Mouse (Mus musculus) hindbrain, embryonic 11.5 days (tissue): ENCODE data around the gene Cers6. TPM values are rescaled to one million over a fixed set of nuclear protein-coding genes. Genes with fewer than 3 reads are reported as not detected.

Experiments
- ATAC-seq: fragments of 200-750 bp; cut with Nextera tagmentation; 2 replicates; pipeline ENCODE4 v1.8.0; 2017; ENCODE audit warnings: mild to moderate bottlenecking, moderate TSS enrichment, moderate library complexity; ENCODE audit not compliant: low FRiP score
- DNase-seq: peaks from one replicate; pipeline ENCODE4 v3.0.0-alpha.2; 2015; ENCODE audit warnings: low spot score
- H3K27ac ChIP-seq: fragments of 300-500 bp; sonication (generic); 2 replicates; pipeline ENCODE4 v1.5.1; 2014; ENCODE audit warnings: mild to moderate bottlenecking, low read depth, low read length
- H3K27me3 ChIP-seq: fragments of 300-500 bp; sonication (generic); 2 replicates; pipeline ENCODE4 v1.6.1; 2014; ENCODE audit warnings: mild to moderate bottlenecking, low read length, moderate library complexity, mixed read lengths; ENCODE audit not compliant: control insufficient read depth, insufficient read depth
- H3K36me3 ChIP-seq: fragments of 300-500 bp; sonication (generic); 2 replicates; pipeline ENCODE4 v1.6.1; 2014; ENCODE audit warnings: mild to moderate bottlenecking, low read length, moderate library complexity, mixed read lengths; ENCODE audit not compliant: control insufficient read depth, insufficient read depth
- H3K4me1 ChIP-seq: fragments of 300-500 bp; sonication (generic); replicated peaks from 2 replicates; pipeline ENCODE4 v1.6.1; 2014; ENCODE audit warnings: low read length, mixed read lengths; ENCODE audit not compliant: control insufficient read depth, insufficient read depth
- H3K4me2 ChIP-seq: fragments of 300-500 bp; sonication (generic); replicated peaks from 2 replicates; pipeline ENCODE4 v1.6.1; 2014; ENCODE audit warnings: mild to moderate bottlenecking, low read depth, low read length
- H3K4me3 ChIP-seq: fragments of 300-500 bp; sonication (generic); 2 replicates; pipeline ENCODE4 v1.5.1; 2014; ENCODE audit warnings: low read depth, low read length
- H3K9ac ChIP-seq: fragments of 300-500 bp; sonication (generic); 2 replicates; pipeline ENCODE4 v1.6.1; 2014; ENCODE audit warnings: low read depth, low read length
- H3K9me3 ChIP-seq: fragments of 300-500 bp; sonication (generic); 2 replicates; pipeline ENCODE4 v1.6.1; 2016; ENCODE audit warnings: low read length; ENCODE audit not compliant: control insufficient read depth
- WGBS: fragments of 180-500 bp; shearing (Covaris S2); extraction: QIAGEN DNeasy Blood & Tissue Kit; methylation state at CpG from one replicate; pipeline ENCODE4 v1.1.7; 2014; 5-methylcytosine and 5-hydroxymethylcytosine counted together
- polyA plus RNA-seq: library from polyadenylated mRNA; unstranded; fragments of >200 nt; fragmentation: Nextera tagmentation; extraction: Ambion mirVana; gene quantifications from 2 replicates; pipeline ENCODE4 v1.2.1, GENCODE M21; 2014

Cers6 gene
- polyA plus RNA-seq, 1 experiment from 2014 or later: 77.0 TPM

DNA sequence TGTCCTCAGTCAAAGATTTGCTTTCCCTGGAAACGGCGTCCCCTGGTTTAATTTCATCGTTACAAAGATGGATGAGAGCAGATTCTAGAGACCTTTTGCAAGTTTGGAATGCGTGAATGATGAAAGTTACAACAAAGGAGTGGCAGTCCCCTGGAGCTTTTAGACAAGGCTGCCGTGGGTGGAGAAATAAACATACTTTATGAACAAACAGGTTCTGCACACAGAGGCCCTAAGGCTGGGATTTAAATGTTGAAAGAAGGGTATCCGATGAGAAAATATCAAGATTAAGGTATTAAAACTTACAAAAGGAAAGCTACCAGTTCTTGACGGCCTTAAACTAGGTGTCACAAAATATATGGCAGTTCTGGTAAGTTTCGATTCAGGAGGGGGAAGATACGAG lies 117.0 kb downstream of the Cers6 start:
- no peak overlapping the region for H3K4me3 ChIP-seq
- H3K9ac ChIP-seq: no peak overlapping the region
- WGBS: 54% methylated on average over 9 of the region's 9 CpGs

DNA sequence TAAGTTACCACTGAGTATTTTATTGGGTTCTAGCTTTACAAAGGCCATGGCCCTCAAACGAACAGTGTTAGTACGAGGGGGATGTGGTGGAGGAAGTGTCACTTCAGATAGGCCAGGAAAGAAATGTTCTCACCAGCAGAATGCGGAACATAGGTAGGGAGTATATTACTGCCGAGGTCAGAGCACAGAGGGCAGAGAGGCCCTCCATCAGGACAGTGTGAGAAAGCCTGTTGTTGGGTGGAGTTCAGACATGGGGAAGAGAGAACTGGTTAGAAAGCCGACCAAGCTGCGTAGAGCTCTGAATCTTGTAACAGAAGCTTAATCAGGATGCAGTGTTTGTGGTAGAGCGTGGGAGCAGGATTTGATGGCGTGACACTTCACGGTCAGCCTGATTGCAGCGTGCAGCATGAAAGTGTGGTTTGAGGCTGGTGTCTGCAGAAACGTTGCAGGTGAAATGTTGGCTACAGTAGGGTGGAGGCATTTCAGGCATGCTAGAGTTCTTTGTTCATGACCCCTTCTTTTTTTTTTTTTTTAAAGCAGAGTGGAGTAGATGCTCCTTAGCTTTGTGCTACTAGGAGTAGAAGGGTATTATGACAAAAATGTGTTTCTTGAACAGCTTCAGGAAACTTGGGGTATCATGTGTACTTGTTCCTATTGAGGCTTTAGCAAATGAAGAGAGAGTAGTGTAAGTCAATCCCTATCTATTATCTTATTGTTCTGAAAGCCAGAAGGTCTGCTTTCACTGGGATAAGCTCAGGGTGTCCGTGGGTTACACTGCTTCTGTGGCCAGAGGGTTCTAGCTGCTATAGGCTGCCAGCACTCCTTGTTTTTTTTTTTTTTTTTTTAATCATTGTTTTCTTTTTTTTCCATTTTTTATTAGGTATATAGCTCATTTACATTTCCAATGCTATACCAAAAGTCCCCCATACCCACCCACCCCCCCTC lies 117.7 kb downstream of the Cers6 start:
- Histone ChIP-seq H3K4me2 (no peak overlapping the region), H3K36me3 (no peaks in the 10 kb centered on the region), H3K4me3 (no peak overlapping the region), H3K27me3 (no peaks in the 10 kb centered on the region), H3K27ac (no peak overlapping the region), H3K4me1 (no peaks in the 10 kb centered on the region), H3K9ac (no peak overlapping the region), H3K9me3 (no peaks in the 10 kb centered on the region)
- ATAC-seq (no peak), DNase-seq (no peak)
- WGBS: 73% methylated on average over 12 of the region's 12 CpGs

More for the DNA sequence above, 117.0 kb downstream of the Cers6 start:
- Histone ChIP-seq H3K36me3 (no peaks in the 10 kb centered on the region), H3K27me3 (no peaks in the 10 kb centered on the region), H3K9me3 (no peaks in the 10 kb centered on the region), H3K27ac (no peak overlapping the region), H3K4me2 (no peak overlapping the region), H3K4me1 (no peaks in the 10 kb centered on the region)
- ATAC-seq (no peak), DNase-seq (no peak)

- Histone ChIP-seq H3K36me3 (no peaks in the 10 kb centered on the region), H3K27me3 (no peaks in the 10 kb centered on the region), H3K4me2 (no peak overlapping the region), H3K4me1 (no peaks in the 10 kb centered on the region), H3K9me3 (no peaks in the 10 kb centered on the region), H3K4me3 (no peak overlapping the region), H3K27ac (no peak overlapping the region), H3K9ac (no peak overlapping the region)
- 84% methylated on average over 9 of the region's 9 CpGs for WGBS
- ATAC-seq (no peak), DNase-seq (no peak)
Measured at GRCm38 (mm10) chr2:68981302-68981701, 120.1 kb downstream of the Cers6 start.

DNA sequence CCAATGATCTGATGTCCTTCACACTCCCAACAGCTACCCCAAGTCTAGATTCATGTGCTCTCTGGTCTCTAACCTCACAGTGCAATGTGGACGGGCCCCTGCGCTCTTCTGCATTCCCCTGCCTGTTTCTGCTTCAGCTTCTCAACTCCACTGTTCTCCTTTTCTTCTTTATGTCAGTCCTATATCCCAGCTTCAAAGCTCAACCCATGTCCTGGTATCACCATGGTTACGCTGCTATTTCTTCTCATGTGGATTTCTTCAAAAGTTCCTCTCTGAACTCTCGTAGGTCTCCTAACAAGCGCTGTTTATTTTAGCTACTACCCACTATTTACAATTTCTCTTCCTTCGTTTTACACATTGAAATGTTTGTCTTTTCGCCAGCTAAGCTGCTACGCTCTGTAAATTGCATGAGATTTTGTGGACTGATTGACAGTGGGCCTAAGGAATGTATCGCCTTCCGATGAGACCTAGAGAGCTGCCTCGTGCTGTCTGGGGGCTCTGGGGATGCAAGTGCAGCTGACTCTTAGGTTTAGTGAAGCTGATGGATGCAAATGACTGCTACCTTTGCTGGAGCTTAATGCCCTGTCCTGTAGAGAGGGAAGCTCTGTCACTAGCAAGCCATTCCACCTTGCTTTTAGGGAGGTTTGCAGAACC lies 120.6 kb downstream of the Cers6 start:
- H3K27me3 ChIP-seq: no peaks in the 10 kb centered on the region
- no peaks in the 10 kb centered on the region for H3K4me1 ChIP-seq
- H3K27ac ChIP-seq: no peak overlapping the region
- ATAC-seq (0 out of 2 replicates have a peak, but pooled peaks have one; percentile 18), DNase-seq (no peak)
- WGBS: 61% methylated on average over 11 of the region's 11 CpGs
- no peak overlapping the region for H3K4me2 ChIP-seq
- no peaks in the 10 kb centered on the region for H3K36me3 ChIP-seq
- H3K9ac ChIP-seq: no peak overlapping the region
- H3K9me3 ChIP-seq: no peaks in the 10 kb centered on the region
- no peak overlapping the region for H3K4me3 ChIP-seq

DNA sequence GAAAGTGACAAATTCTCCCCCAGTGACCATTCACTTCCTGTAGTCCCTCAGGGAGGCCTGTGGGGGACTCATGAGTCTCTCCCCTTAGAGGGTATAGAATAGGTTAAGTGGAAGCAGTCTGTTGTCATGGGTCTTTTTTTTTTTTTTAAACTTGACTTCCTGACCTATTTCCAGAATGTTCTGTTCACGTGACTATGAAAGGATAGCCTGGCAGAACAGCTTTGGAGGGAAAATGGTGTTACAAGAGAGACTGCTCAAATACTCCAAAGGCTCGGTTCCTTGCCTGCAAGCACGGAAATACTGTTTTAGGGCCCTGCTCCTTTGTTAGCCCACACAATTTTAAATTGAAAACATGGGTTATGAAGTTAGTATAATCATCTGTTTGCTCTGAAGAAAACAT lies 121.7 kb downstream of the Cers6 start:
- H3K27ac ChIP-seq: no peak overlapping the region
- H3K4me2 ChIP-seq: no peak overlapping the region
- ATAC-seq: no peak
- H3K36me3 ChIP-seq: no peaks in the 10 kb centered on the region
- no peak overlapping the region for H3K4me3 ChIP-seq
- H3K4me1 ChIP-seq: no peaks in the 10 kb centered on the region
- no peaks in the 10 kb centered on the region for H3K27me3 ChIP-seq
- H3K9ac ChIP-seq: no peak overlapping the region
- H3K9me3 ChIP-seq: no peaks in the 10 kb centered on the region
- 72% methylated on average over 3 of the region's 3 CpGs for WGBS
- no peak for DNase-seq

DNA sequence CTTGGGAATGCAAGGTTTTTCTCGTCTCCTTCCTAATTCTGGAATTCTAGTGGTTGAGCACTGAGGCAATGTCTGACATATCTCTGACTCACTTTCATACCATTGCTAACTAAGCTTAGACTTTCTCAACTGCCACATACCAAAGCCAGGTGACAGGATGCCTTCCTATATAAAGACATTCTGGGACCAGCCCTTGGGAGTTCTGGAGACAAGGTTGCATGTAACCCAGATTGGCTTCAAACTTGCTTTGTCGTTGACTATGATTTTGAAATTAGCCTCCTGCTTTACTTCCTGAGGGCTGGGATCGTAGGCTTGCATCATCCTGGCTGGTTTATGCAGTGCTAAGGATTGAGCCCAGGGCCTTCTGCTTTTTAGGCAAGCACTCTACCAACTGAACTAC lies 122.2 kb downstream of the Cers6 start:
- ATAC-seq: no peak
- Histone ChIP-seq H3K4me2 (no peak overlapping the region), H3K27me3 (no peaks in the 10 kb centered on the region), H3K9ac (no peak overlapping the region), H3K36me3 (no peaks in the 10 kb centered on the region), H3K4me1 (no peaks in the 10 kb centered on the region), H3K4me3 (no peak overlapping the region), H3K27ac (no peak overlapping the region), H3K9me3 (no peaks in the 10 kb centered on the region)
- no peak for DNase-seq
- 88% methylated on average over 3 of the region's 3 CpGs for WGBS

GRCm38 (mm10) chr2:68989117-68989516 lies 127.9 kb downstream of the Cers6 start:
- H3K4me2 ChIP-seq: no peak overlapping the region
- no peak overlapping the region for H3K9ac ChIP-seq
- no peaks in the 10 kb centered on the region for H3K9me3 ChIP-seq
- no peak overlapping the region for H3K27ac ChIP-seq
- H3K27me3 ChIP-seq: no peaks in the 10 kb centered on the region
- DNase-seq (no peak), ATAC-seq (no peak)
- no peaks in the 10 kb centered on the region for H3K36me3 ChIP-seq
- no peak overlapping the region for H3K4me3 ChIP-seq
- no peaks in the 10 kb centered on the region for H3K4me1 ChIP-seq
- 90% methylated on average over 6 of the region's 6 CpGs for WGBS

- Histone ChIP-seq H3K9ac (no peak overlapping the region), H3K27ac (no peak overlapping the region), H3K9me3 (no peaks in the 10 kb centered on the region), H3K27me3 (no peaks in the 10 kb centered on the region), H3K4me1 (no peaks in the 10 kb centered on the region), H3K36me3 (no peaks in the 10 kb centered on the region), H3K4me2 (no peak overlapping the region), H3K4me3 (no peak overlapping the region)
- ATAC-seq: no peak
- no peak for DNase-seq
- WGBS: 96% methylated on average over 5 of the region's 5 CpGs
Measured at GRCm38 (mm10) chr2:68992629-68993028, 131.4 kb downstream of the Cers6 start.

GRCm38 (mm10) chr2:68994441-68994840 lies 133.2 kb downstream of the Cers6 start:
- Histone ChIP-seq H3K9me3 (no peaks in the 10 kb centered on the region), H3K27ac (no peak overlapping the region), H3K4me2 (no peak overlapping the region), H3K36me3 (no peaks in the 10 kb centered on the region), H3K4me1 (no peaks in the 10 kb centered on the region), H3K4me3 (no peak overlapping the region), H3K9ac (no peak overlapping the region), H3K27me3 (no peaks in the 10 kb centered on the region)
- DNase-seq (no peak), ATAC-seq (no peak)
